Mouse (Mus musculus) hindbrain, embryonic 11.5 days (tissue): ENCODE measurements around the gene Clrn2. TPM values are rescaled to one million over a fixed set of nuclear protein-coding genes. Genes with fewer than 3 reads are reported as not detected.

ENCODE experiments used
- ATAC-seq: fragments of 200-750 bp; cut with Nextera tagmentation; 2 replicates; pipeline ENCODE4 v1.8.0; 2017; ENCODE audit warnings: mild to moderate bottlenecking, moderate TSS enrichment, moderate library complexity; ENCODE audit not compliant: low FRiP score
- DNase-seq: peaks from one replicate; pipeline ENCODE4 v3.0.0-alpha.2; 2015; ENCODE audit warnings: low spot score
- H3K27ac ChIP-seq: fragments of 300-500 bp; sonication (generic); 2 replicates; pipeline ENCODE4 v1.5.1; 2014; ENCODE audit warnings: mild to moderate bottlenecking, low read depth, low read length
- H3K27me3 ChIP-seq: fragments of 300-500 bp; sonication (generic); 2 replicates; pipeline ENCODE4 v1.6.1; 2014; ENCODE audit warnings: mild to moderate bottlenecking, low read length, moderate library complexity, mixed read lengths; ENCODE audit not compliant: control insufficient read depth, insufficient read depth
- H3K36me3 ChIP-seq: fragments of 300-500 bp; sonication (generic); 2 replicates; pipeline ENCODE4 v1.6.1; 2014; ENCODE audit warnings: mild to moderate bottlenecking, low read length, moderate library complexity, mixed read lengths; ENCODE audit not compliant: control insufficient read depth, insufficient read depth
- H3K4me1 ChIP-seq: fragments of 300-500 bp; sonication (generic); replicated peaks from 2 replicates; pipeline ENCODE4 v1.6.1; 2014; ENCODE audit warnings: low read length, mixed read lengths; ENCODE audit not compliant: control insufficient read depth, insufficient read depth
- H3K4me2 ChIP-seq: fragments of 300-500 bp; sonication (generic); replicated peaks from 2 replicates; pipeline ENCODE4 v1.6.1; 2014; ENCODE audit warnings: mild to moderate bottlenecking, low read depth, low read length
- H3K4me3 ChIP-seq: fragments of 300-500 bp; sonication (generic); 2 replicates; pipeline ENCODE4 v1.5.1; 2014; ENCODE audit warnings: low read depth, low read length
- H3K9ac ChIP-seq: fragments of 300-500 bp; sonication (generic); 2 replicates; pipeline ENCODE4 v1.6.1; 2014; ENCODE audit warnings: low read depth, low read length
- H3K9me3 ChIP-seq: fragments of 300-500 bp; sonication (generic); 2 replicates; pipeline ENCODE4 v1.6.1; 2016; ENCODE audit warnings: low read length; ENCODE audit not compliant: control insufficient read depth
- WGBS: fragments of 180-500 bp; shearing (Covaris S2); extraction: QIAGEN DNeasy Blood & Tissue Kit; methylation state at CpG from one replicate; pipeline ENCODE4 v1.1.7; 2014; 5-methylcytosine and 5-hydroxymethylcytosine counted together
- polyA plus RNA-seq: library from polyadenylated mRNA; unstranded; fragments of >200 nt; fragmentation: Nextera tagmentation; extraction: Ambion mirVana; gene quantifications from 2 replicates; pipeline ENCODE4 v1.2.1, GENCODE M21; 2014

The Clrn2 gene
- polyA plus RNA-seq, 1 experiment from 2014 or later: not detected

- DNase-seq (peak; percentile 5), ATAC-seq (0 out of 2 replicates have a peak, but pooled peaks have one; percentile 1)
- Histone ChIP-seq H3K4me1 (no peaks in the 10 kb centered on the region), H3K4me2 (peak overlapping the region; percentile 70), H3K9me3 (no peaks in the 10 kb centered on the region), H3K4me3 (peak overlapping the region; percentile 55), H3K27me3 (no peaks in the 10 kb centered on the region), H3K9ac (peak overlapping the region; percentile 72), H3K36me3 (no peaks in the 10 kb centered on the region), H3K27ac (no peak overlapping the region)
- 68% methylated on average over 9 of the region's 9 CpGs for WGBS
Measured at GRCm38 (mm10) chr5:45494093-45494755, 40.7 kb downstream of the Clrn2 start.

- no peaks in the 10 kb centered on the region for H3K9me3 ChIP-seq
- DNase-seq (no peak), ATAC-seq (no peak)
- no peak overlapping the region for H3K9ac ChIP-seq
- no peaks in the 10 kb centered on the region for H3K4me1 ChIP-seq
- H3K27ac ChIP-seq: no peak overlapping the region
- no peaks in the 10 kb centered on the region for H3K27me3 ChIP-seq
- WGBS: 84% methylated on average over 3 of the region's 3 CpGs
- H3K4me2 ChIP-seq: no peak overlapping the region
- H3K4me3 ChIP-seq: no peak overlapping the region
- no peaks in the 10 kb centered on the region for H3K36me3 ChIP-seq
Measured at GRCm38 (mm10) chr5:45495429-45495975, 42.0 kb downstream of the Clrn2 start.

- Histone ChIP-seq H3K9me3 (no peaks in the 10 kb centered on the region), H3K27me3 (no peaks in the 10 kb centered on the region), H3K4me3 (no peak overlapping the region), H3K4me1 (no peaks in the 10 kb centered on the region), H3K36me3 (no peaks in the 10 kb centered on the region), H3K9ac (no peak overlapping the region), H3K27ac (no peak overlapping the region), H3K4me2 (no peak overlapping the region)
- DNase-seq (no peak), ATAC-seq (no peak)
Measured at GRCm38 (mm10) chr5:45496042-45496441, 42.5 kb downstream of the Clrn2 start.

- 97% methylated on average over 4 of the region's 4 CpGs for WGBS
- H3K27me3 ChIP-seq: no peaks in the 10 kb centered on the region
- no peak overlapping the region for H3K27ac ChIP-seq
- no peak overlapping the region for H3K4me3 ChIP-seq
- DNase-seq: no peak
- no peak overlapping the region for H3K9ac ChIP-seq
- no peaks in the 10 kb centered on the region for H3K9me3 ChIP-seq
- H3K36me3 ChIP-seq: 0 out of 2 replicates have a peak, but pooled peaks cover 3% of the 10 kb centered on the region
- H3K4me2 ChIP-seq: no peak overlapping the region
- no peaks in the 10 kb centered on the region for H3K4me1 ChIP-seq
- no peak for ATAC-seq
Measured at GRCm38 (mm10) chr5:45496479-45496878, 42.9 kb downstream of the Clrn2 start.

- DNase-seq (no peak), ATAC-seq (no peak)
- 89% methylated on average over 12 of the region's 12 CpGs for WGBS
- Histone ChIP-seq H3K4me1 (no peaks in the 10 kb centered on the region), H3K9ac (no peak overlapping the region), H3K4me3 (no peak overlapping the region), H3K27ac (no peak overlapping the region), H3K27me3 (no peaks in the 10 kb centered on the region), H3K36me3 (0 out of 2 replicates have a peak, but pooled peaks cover 4% of the 10 kb centered on the region), H3K9me3 (no peaks in the 10 kb centered on the region), H3K4me2 (no peak overlapping the region)
Measured at GRCm38 (mm10) chr5:45496930-45497550, 43.5 kb downstream of the Clrn2 start.

- DNase-seq (no peak), ATAC-seq (no peak)
- Histone ChIP-seq H3K36me3 (0 out of 2 replicates have a peak, but pooled peaks cover 4% of the 10 kb centered on the region), H3K9me3 (no peaks in the 10 kb centered on the region), H3K4me3 (no peak overlapping the region), H3K27ac (no peak overlapping the region), H3K9ac (no peak overlapping the region), H3K27me3 (no peaks in the 10 kb centered on the region), H3K4me1 (no peaks in the 10 kb centered on the region), H3K4me2 (no peak overlapping the region)
- 95% methylated on average over 5 of the region's 5 CpGs for WGBS
Measured at GRCm38 (mm10) chr5:45497564-45497963, 44.0 kb downstream of the Clrn2 start.

GRCm38 (mm10) chr5:45510071-45510470 lies 56.5 kb downstream of the Clrn2 start:
- Histone ChIP-seq H3K9ac (no peak overlapping the region), H3K27ac (no peak overlapping the region), H3K4me3 (no peak overlapping the region), H3K4me2 (no peak overlapping the region), H3K4me1 (no peaks in the 10 kb centered on the region), H3K27me3 (no peaks in the 10 kb centered on the region), H3K9me3 (no peaks in the 10 kb centered on the region), H3K36me3 (0 out of 2 replicates have a peak, but pooled peaks cover 7% of the 10 kb centered on the region)
- WGBS: 87% methylated on average over 7 of the region's 7 CpGs
- DNase-seq: no peak
- ATAC-seq: no peak

- Histone ChIP-seq H3K4me1 (no peaks in the 10 kb centered on the region), H3K27me3 (no peaks in the 10 kb centered on the region), H3K4me2 (no peak overlapping the region), H3K9ac (no peak overlapping the region), H3K9me3 (no peaks in the 10 kb centered on the region), H3K27ac (no peak overlapping the region), H3K36me3 (0 out of 2 replicates have a peak, but pooled peaks cover 6% of the 10 kb centered on the region), H3K4me3 (no peak overlapping the region)
- no peak for ATAC-seq
- 88% methylated on average over 6 of the region's 6 CpGs for WGBS
- no peak for DNase-seq
Measured at GRCm38 (mm10) chr5:45512908-45513307, 59.4 kb downstream of the Clrn2 start.

GRCm38 (mm10) chr5:45513511-45513910 lies 60.0 kb downstream of the Clrn2 start:
- H3K4me2 ChIP-seq: no peak overlapping the region
- no peak overlapping the region for H3K4me3 ChIP-seq
- H3K27ac ChIP-seq: no peak overlapping the region
- no peaks in the 10 kb centered on the region for H3K9me3 ChIP-seq
- 87% methylated on average over 2 of the region's 2 CpGs for WGBS
- H3K36me3 ChIP-seq: 0 out of 2 replicates have a peak, but pooled peaks cover 6% of the 10 kb centered on the region
- no peak overlapping the region for H3K9ac ChIP-seq
- no peaks in the 10 kb centered on the region for H3K4me1 ChIP-seq
- ATAC-seq: no peak
- DNase-seq: no peak
- H3K27me3 ChIP-seq: no peaks in the 10 kb centered on the region
